Mouse (Mus musculus) lung, embryonic 14.5 days (tissue): ENCODE data around the gene Tmem82. TPM values are rescaled to one million over a fixed set of nuclear protein-coding genes. Genes with fewer than 3 reads are reported as not detected.

Source experiments
- ATAC-seq: fragments of 200-750 bp; cut with Nextera tagmentation; 2 replicates; pipeline ENCODE4 v1.8.0; 2017; ENCODE audit warnings: mild to moderate bottlenecking, moderate TSS enrichment, moderate library complexity; ENCODE audit not compliant: insufficient read depth
- DNase-seq: peaks from one replicate; pipeline ENCODE4 v3.0.0-alpha.2; 2015
- H3K27ac ChIP-seq: fragments of 300-500 bp; sonication (generic); 2 replicates; pipeline ENCODE4 v1.5.1; 2014; ENCODE audit warnings: low read depth, mild to moderate bottlenecking, moderate library complexity
- H3K27me3 ChIP-seq: fragments of 300-500 bp; sonication (generic); 2 replicates; pipeline ENCODE4 v1.6.1; 2014; ENCODE audit warnings: low read length, control low read depth; ENCODE audit not compliant: insufficient read depth
- H3K36me3 ChIP-seq: fragments of 300-500 bp; sonication (generic); 2 replicates; pipeline ENCODE4 v1.6.1; 2014; ENCODE audit warnings: control low read depth; ENCODE audit not compliant: insufficient read depth
- H3K4me1 ChIP-seq: fragments of 300-500 bp; sonication (generic); 2 replicates; pipeline ENCODE4 v1.6.1; 2014; ENCODE audit warnings: antibody characterized with exemption, control low read depth; ENCODE audit not compliant: insufficient read depth
- H3K4me2 ChIP-seq: fragments of 300-500 bp; sonication (generic); 2 replicates; pipeline ENCODE4 v1.6.1; 2014; ENCODE audit warnings: mild to moderate bottlenecking
- H3K4me3 ChIP-seq: fragments of 300-500 bp; sonication (generic); 2 replicates; pipeline ENCODE4 v1.5.1; 2014; ENCODE audit warnings: low read depth, low read length
- H3K9ac ChIP-seq: fragments of 300-500 bp; sonication (generic); 2 replicates; pipeline ENCODE4 v1.6.1; 2014
- H3K9me3 ChIP-seq: fragments of 300-500 bp; sonication (generic); 2 replicates; pipeline ENCODE4 v1.6.1; 2016; ENCODE audit warnings: low read depth, low read length, control low read depth
- CTCF ChIP-seq: IDR thresholded peaks from 2 replicates; pipeline ENCODE4 v1.5.1; 2016; ENCODE audit warnings: antibody characterized with exemption, low read depth
- WGBS: fragments of 180-500 bp; shearing (Covaris S2); extraction: QIAGEN DNeasy Blood & Tissue Kit; methylation state at CpG from one replicate; pipeline ENCODE4 v1.1.7; 2014; 5-methylcytosine and 5-hydroxymethylcytosine counted together
- polyA plus RNA-seq: library from polyadenylated mRNA; unstranded; fragments of >200 nt; fragmentation: Nextera tagmentation; extraction: Ambion mirVana; gene quantifications from 2 replicates; pipeline ENCODE4 v1.2.1, GENCODE M21; 2014

Gene Tmem82
- polyA plus RNA-seq, 1 experiment from 2014 or later = 0.50 TPM

- H3K4me3 ChIP-seq = no peak overlapping the region
- no peak overlapping the region for H3K27ac ChIP-seq
- H3K27me3 ChIP-seq = no peaks in the 10 kb centered on the region
- no peak for DNase-seq
- 89% methylated on average over 6 of the region's 6 CpGs for WGBS
- ATAC-seq = no peak
- TF ChIP-seq CTCF = no peak
- H3K9ac ChIP-seq = no peak overlapping the region
- H3K9me3 ChIP-seq = no peaks in the 10 kb centered on the region
- peaks cover 29% of the 10 kb centered on the region for H3K36me3 ChIP-seq
- H3K4me1 ChIP-seq = no peaks in the 10 kb centered on the region
- H3K4me2 ChIP-seq = no peak overlapping the region
Observed at GRCm38 (mm10) chr4:141658846-141659484, 40.5 kb upstream of the Tmem82 start.

- no peak for TF ChIP-seq CTCF
- no peaks in the 10 kb centered on the region for H3K9me3 ChIP-seq
- peaks cover 41% of the 10 kb centered on the region for H3K36me3 ChIP-seq
- DNase-seq (no peak), ATAC-seq (no peak)
- H3K4me3 ChIP-seq = no peak overlapping the region
- no peak overlapping the region for H3K27ac ChIP-seq
- no peaks in the 10 kb centered on the region for H3K4me1 ChIP-seq
- H3K9ac ChIP-seq = no peak overlapping the region
- 69% methylated on average over 8 of the region's 8 CpGs for WGBS
- no peak overlapping the region for H3K4me2 ChIP-seq
- no peaks in the 10 kb centered on the region for H3K27me3 ChIP-seq
Observed at GRCm38 (mm10) chr4:141656932-141657331, 38.5 kb upstream of the Tmem82 start.

GRCm38 (mm10) chr4:141655908-141656608 lies 37.6 kb upstream of the Tmem82 start:
- no peak for DNase-seq
- WGBS = 80% methylated on average over 12 of the region's 12 CpGs
- TF ChIP-seq CTCF = no peak
- no peaks in the 10 kb centered on the region for H3K27me3 ChIP-seq
- H3K9me3 ChIP-seq = no peaks in the 10 kb centered on the region
- H3K4me1 ChIP-seq = no peaks in the 10 kb centered on the region
- no peak overlapping the region for H3K4me3 ChIP-seq
- H3K27ac ChIP-seq = no peak overlapping the region; the same call in 1 of the 2 replicates
- H3K36me3 ChIP-seq = peaks cover 45% of the 10 kb centered on the region
- no peak for ATAC-seq
- no peak overlapping the region for H3K4me2 ChIP-seq
- H3K9ac ChIP-seq = no peak overlapping the region

GRCm38 (mm10) chr4:141654509-141654908 lies 36.1 kb upstream of the Tmem82 start:
- no peak overlapping the region for H3K27ac ChIP-seq
- WGBS = 88% methylated on average over 6 of the region's 6 CpGs
- DNase-seq (no peak), ATAC-seq (no peak)
- H3K4me1 ChIP-seq = no peaks in the 10 kb centered on the region
- no peaks in the 10 kb centered on the region for H3K27me3 ChIP-seq
- no peaks in the 10 kb centered on the region for H3K9me3 ChIP-seq
- TF ChIP-seq CTCF = no peak
- no peak overlapping the region for H3K4me3 ChIP-seq
- no peak overlapping the region for H3K4me2 ChIP-seq
- H3K36me3 ChIP-seq = peaks cover 31% of the 10 kb centered on the region
- H3K9ac ChIP-seq = no peak overlapping the region

- TF ChIP-seq CTCF = no peak
Observed at GRCm38 (mm10) chr4:141653813-141654212, 35.4 kb upstream of the Tmem82 start.

GRCm38 (mm10) chr4:141653044-141653443 lies 34.6 kb upstream of the Tmem82 start:
- H3K27me3 ChIP-seq = no peaks in the 10 kb centered on the region
- no peaks in the 10 kb centered on the region for H3K4me1 ChIP-seq
- no peak overlapping the region for H3K4me3 ChIP-seq
- TF ChIP-seq CTCF = no peak
- peaks cover 22% of the 10 kb centered on the region for H3K36me3 ChIP-seq
- 83% methylated on average over 8 of the region's 8 CpGs for whole genome bisulfite sequencing
- no peaks in the 10 kb centered on the region for H3K9me3 ChIP-seq
- H3K27ac ChIP-seq = no peak overlapping the region
- no peak overlapping the region for H3K9ac ChIP-seq
- ATAC-seq = no peak
- DNase-seq = no peak
- H3K4me2 ChIP-seq = no peak overlapping the region

More at GRCm38 (mm10) chr4:141653813-141654212, 35.4 kb upstream of the Tmem82 start:
- Histone ChIP-seq H3K27ac (no peak overlapping the region), H3K27me3 (no peaks in the 10 kb centered on the region), H3K9me3 (no peaks in the 10 kb centered on the region), H3K4me2 (no peak overlapping the region), H3K9ac (no peak overlapping the region), H3K4me3 (no peak overlapping the region), H3K36me3 (peaks cover 24% of the 10 kb centered on the region), H3K4me1 (no peaks in the 10 kb centered on the region)
- ATAC-seq (no peak), DNase-seq (no peak)
- WGBS = 90% methylated on average over 13 of the region's 13 CpGs

- ATAC-seq = no peak
- H3K9ac ChIP-seq = no peak overlapping the region
- H3K4me2 ChIP-seq = no peak overlapping the region
- peaks cover 19% of the 10 kb centered on the region; the same call in 1 of the 2 replicates for H3K36me3 ChIP-seq
- no peak for DNase-seq
- no peak overlapping the region for H3K4me3 ChIP-seq
- H3K9me3 ChIP-seq = no peaks in the 10 kb centered on the region
- H3K27me3 ChIP-seq = no peaks in the 10 kb centered on the region
- TF ChIP-seq CTCF = no peak
- H3K4me1 ChIP-seq = no peaks in the 10 kb centered on the region
- 91% methylated on average over 10 of the region's 10 CpGs for WGBS
- H3K27ac ChIP-seq = no peak overlapping the region
Observed at GRCm38 (mm10) chr4:141651944-141652343, 33.5 kb upstream of the Tmem82 start.
